Mouse (Mus musculus): Measurements from ENCODE around the gene Pgk1. TPM values are rescaled to one million over a fixed set of nuclear protein-coding genes. Genes with fewer than 3 reads are reported as not detected.

The Pgk1 gene
- 505 and 518 TPM in 2 replicates for polyA plus RNA-seq (2014; fragmentation: Nextera tagmentation; extraction: Ambion mirVana)

GRCm38 (mm10) chrX:106186713-106187649 is at the start of gene Pgk1:
Gene Pgk1, plus strand, starts transcription at chrX:106187100.
- Histone ChIP-seq H3K27me3 (ENCODE audit: control insufficient read depth, insufficient read depth, low read length) (no peaks in the 10 kb centered on the region), H3K27ac (ENCODE audit: low read depth, low read length) (peak within 1 kb of the TSS; percentile 80), H3K36me3 (ENCODE audit: control insufficient read depth, insufficient read depth, low read length) (no peaks in the 10 kb centered on the region), H3K4me1 (replicated peaks; ENCODE audit: control insufficient read depth, insufficient read depth, low read length) (peaks cover 3% of the 10 kb centered on the region; the same call in 1 of the 2 replicates), H3K9ac (ENCODE audit: low read length) (peak within 1 kb of the TSS; percentile 66), H3K4me2 (ENCODE audit: low read depth, low read length, severe bottlenecking) (peak within 1 kb of the TSS; percentile 55), H3K9me3 (ENCODE audit: control insufficient read depth, low read length) (no peaks in the 10 kb centered on the region), H3K4me3 (ENCODE audit: low read depth, low read length) (peak within 1 kb of the TSS; percentile 53)
- peak; percentile 96 for ATAC-seq (replicated peaks; ENCODE audit: low FRiP score)
- peak; percentile 94 for DNase-seq (ENCODE audit: low spot score)
- 20% methylated on average over 46 of the region's 55 CpGs for WGBS

DNA sequence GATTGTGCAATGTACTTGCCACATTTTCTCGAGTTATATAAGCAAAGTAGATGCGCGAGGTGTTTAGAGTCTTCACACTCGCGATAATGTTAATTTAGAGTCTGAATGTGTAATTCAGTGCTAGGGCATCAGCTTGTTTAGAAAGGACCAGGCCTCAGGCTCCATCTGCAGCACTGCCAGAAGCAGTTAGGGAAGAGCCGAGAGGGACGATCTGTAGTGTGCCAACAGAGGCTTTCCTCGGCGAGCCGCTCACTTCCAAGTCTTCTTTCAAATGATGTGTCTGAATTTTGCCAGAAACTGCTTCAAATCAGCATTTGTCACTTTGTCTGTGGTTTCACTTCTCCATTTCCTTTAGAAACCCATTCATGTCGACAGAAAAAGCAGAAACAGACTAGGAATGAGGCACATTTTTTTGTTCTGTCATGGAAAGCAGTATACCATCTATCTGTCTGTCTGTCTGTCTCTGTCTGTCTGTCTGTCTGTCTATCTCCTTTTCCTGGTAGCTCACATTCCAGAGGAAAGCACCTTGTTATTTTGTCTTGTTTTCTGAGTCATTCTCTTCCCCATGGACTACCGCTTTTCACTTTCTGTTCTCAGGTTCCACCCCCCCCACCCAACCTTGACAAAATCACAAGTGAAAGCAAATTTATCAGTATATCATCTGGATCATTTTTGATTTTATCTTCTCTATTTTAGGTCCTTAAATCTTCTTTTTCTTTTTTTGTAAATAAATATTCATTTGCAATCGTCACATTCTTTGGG is 47.4 kb upstream of the Pgk1 start:
- no peak overlapping the region for H3K4me2 ChIP-seq (ENCODE audit: low read depth, low read length, severe bottlenecking)
- no peaks in the 10 kb centered on the region for H3K4me1 ChIP-seq (replicated peaks; ENCODE audit: control insufficient read depth, insufficient read depth, low read length)
- no peak overlapping the region for H3K27ac ChIP-seq (ENCODE audit: low read depth, low read length)
- H3K27me3 ChIP-seq (ENCODE audit: control insufficient read depth, insufficient read depth, low read length), result no peaks in the 10 kb centered on the region
- DNase-seq (ENCODE audit: low spot score) (no peak), ATAC-seq (replicated peaks; ENCODE audit: low FRiP score) (no peak)
- no peaks in the 10 kb centered on the region for H3K36me3 ChIP-seq (ENCODE audit: control insufficient read depth, insufficient read depth, low read length)
- H3K4me3 ChIP-seq (ENCODE audit: low read depth, low read length), result no peak overlapping the region
- WGBS, result 79% methylated on average over 13 of the region's 13 CpGs
- H3K9me3 ChIP-seq (ENCODE audit: control insufficient read depth, low read length), result no peaks in the 10 kb centered on the region
- no peak overlapping the region for H3K9ac ChIP-seq (ENCODE audit: low read length)

DNA sequence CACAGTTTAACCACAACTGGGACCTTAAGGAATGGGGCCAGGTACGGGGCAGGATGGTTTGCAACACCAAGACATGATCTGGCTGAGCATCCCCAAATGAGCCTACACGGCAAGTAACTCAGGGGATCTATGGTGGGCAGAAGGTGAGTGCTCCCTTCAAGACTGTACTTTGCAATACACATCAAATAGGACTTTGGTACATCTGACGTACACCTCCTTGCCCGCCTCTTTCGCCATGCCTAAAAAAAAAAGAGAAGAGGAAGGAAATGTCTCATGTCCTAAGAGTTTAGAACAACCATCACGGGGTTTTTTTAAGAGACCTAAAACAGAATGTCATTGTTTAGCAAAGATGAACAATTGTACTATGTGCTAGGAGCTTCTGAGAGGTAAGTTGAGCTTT is 44.0 kb upstream of the Pgk1 start, which contains the start of gene Tlr13:
Tlr13 (plus strand) TSS at position 269 of the 400 bp plus-strand sequence.
- Histone ChIP-seq H3K27me3 (ENCODE audit: control insufficient read depth, insufficient read depth, low read length) (no peaks in the 10 kb centered on the region), H3K4me2 (ENCODE audit: low read depth, low read length, severe bottlenecking) (no peak within 1 kb of the TSS), H3K9ac (ENCODE audit: low read length) (no peak within 1 kb of the TSS), H3K4me3 (ENCODE audit: low read depth, low read length) (no peak within 1 kb of the TSS), H3K4me1 (replicated peaks; ENCODE audit: control insufficient read depth, insufficient read depth, low read length) (no peaks in the 10 kb centered on the region), H3K27ac (ENCODE audit: low read depth, low read length) (no peak within 1 kb of the TSS), H3K36me3 (ENCODE audit: control insufficient read depth, insufficient read depth, low read length) (no peaks in the 10 kb centered on the region), H3K9me3 (ENCODE audit: control insufficient read depth, low read length) (no peaks in the 10 kb centered on the region)
- ATAC-seq (replicated peaks; ENCODE audit: low FRiP score) (no peak), DNase-seq (ENCODE audit: low spot score) (no peak)
- WGBS, result 91% methylated on average over 6 of the region's 6 CpGs

DNA sequence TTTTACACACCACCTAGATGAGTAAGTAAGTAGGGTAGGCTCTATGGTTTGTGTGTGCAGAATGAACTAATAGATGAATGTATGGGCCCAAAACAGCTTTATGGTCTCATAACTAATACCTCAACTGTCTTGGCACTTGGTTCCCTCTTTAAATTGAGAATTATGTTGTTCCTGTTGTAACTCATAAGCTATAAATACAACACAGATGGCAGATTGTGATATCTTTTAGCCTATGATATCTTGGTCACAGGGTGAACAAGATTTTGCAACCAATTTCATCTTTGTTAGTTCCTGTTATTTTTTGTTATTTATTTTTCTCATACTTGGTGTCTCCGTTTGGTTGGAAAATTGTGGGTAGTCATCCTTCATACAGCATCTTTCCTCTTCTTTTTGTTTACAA is 38.7 kb upstream of the Pgk1 start:
- Histone ChIP-seq H3K9me3 (ENCODE audit: control insufficient read depth, low read length) (no peaks in the 10 kb centered on the region), H3K27me3 (ENCODE audit: control insufficient read depth, insufficient read depth, low read length) (no peaks in the 10 kb centered on the region), H3K4me2 (ENCODE audit: low read depth, low read length, severe bottlenecking) (no peak overlapping the region), H3K4me1 (replicated peaks; ENCODE audit: control insufficient read depth, insufficient read depth, low read length) (no peaks in the 10 kb centered on the region), H3K4me3 (ENCODE audit: low read depth, low read length) (no peak overlapping the region), H3K9ac (ENCODE audit: low read length) (no peak overlapping the region), H3K36me3 (ENCODE audit: control insufficient read depth, insufficient read depth, low read length) (no peaks in the 10 kb centered on the region), H3K27ac (ENCODE audit: low read depth, low read length) (no peak overlapping the region)
- no peak for ATAC-seq (replicated peaks; ENCODE audit: low FRiP score)
- 92% methylated on average over 1 of the region's 1 CpGs for WGBS
- no peak for DNase-seq (ENCODE audit: low spot score)

GRCm38 (mm10) chrX:106149460-106149859 is 37.4 kb upstream of the Pgk1 start:
- ATAC-seq (replicated peaks; ENCODE audit: low FRiP score), result no peak
- DNase-seq (ENCODE audit: low spot score), result no peak
- WGBS, result 87% methylated on average over 3 of the region's 3 CpGs

DNA sequence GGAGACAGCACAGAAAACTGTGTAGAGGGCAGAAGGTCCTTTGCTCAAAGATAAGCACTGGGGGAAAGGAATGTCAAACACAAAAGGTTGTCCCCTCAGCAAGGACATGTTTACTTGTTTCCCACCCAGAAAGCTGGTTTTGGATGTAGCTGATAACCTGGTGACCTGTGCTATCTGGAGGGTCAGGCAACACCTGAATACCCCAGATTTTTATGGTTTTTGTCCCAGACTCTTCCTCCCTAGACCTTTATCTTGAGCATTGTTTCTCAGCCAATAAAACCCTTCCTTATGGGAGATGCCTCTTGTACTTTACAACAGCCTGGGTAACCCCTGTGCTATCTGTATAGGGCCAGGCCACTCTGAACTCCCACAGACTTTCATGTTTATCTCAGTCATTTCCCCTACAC is 32.7 kb upstream of the Pgk1 start:
- Histone ChIP-seq H3K4me1 (replicated peaks; ENCODE audit: control insufficient read depth, insufficient read depth, low read length) (no peaks in the 10 kb centered on the region), H3K9me3 (ENCODE audit: control insufficient read depth, low read length) (no peaks in the 10 kb centered on the region), H3K36me3 (ENCODE audit: control insufficient read depth, insufficient read depth, low read length) (no peaks in the 10 kb centered on the region), H3K4me2 (ENCODE audit: low read depth, low read length, severe bottlenecking) (no peak overlapping the region), H3K9ac (ENCODE audit: low read length) (no peak overlapping the region), H3K27me3 (ENCODE audit: control insufficient read depth, insufficient read depth, low read length) (no peaks in the 10 kb centered on the region; the same call in 1 of the 2 replicates), H3K4me3 (ENCODE audit: low read depth, low read length) (no peak overlapping the region), H3K27ac (ENCODE audit: low read depth, low read length) (no peak overlapping the region)
- ATAC-seq (replicated peaks; ENCODE audit: low FRiP score) (no peak), DNase-seq (ENCODE audit: low spot score) (no peak)

More at GRCm38 (mm10) chrX:106149460-106149859, 37.4 kb upstream of the Pgk1 start:
- Histone ChIP-seq H3K9ac (ENCODE audit: low read length) (no peak overlapping the region), H3K27ac (ENCODE audit: low read depth, low read length) (no peak overlapping the region), H3K9me3 (ENCODE audit: control insufficient read depth, low read length) (no peaks in the 10 kb centered on the region), H3K27me3 (ENCODE audit: control insufficient read depth, insufficient read depth, low read length) (no peaks in the 10 kb centered on the region; the same call in 1 of the 2 replicates), H3K36me3 (ENCODE audit: control insufficient read depth, insufficient read depth, low read length) (no peaks in the 10 kb centered on the region), H3K4me3 (ENCODE audit: low read depth, low read length) (no peak overlapping the region), H3K4me1 (replicated peaks; ENCODE audit: control insufficient read depth, insufficient read depth, low read length) (no peaks in the 10 kb centered on the region), H3K4me2 (ENCODE audit: low read depth, low read length, severe bottlenecking) (no peak overlapping the region)

GRCm38 (mm10) chrX:106155892-106156291 is 31.0 kb upstream of the Pgk1 start:
- no peaks in the 10 kb centered on the region for H3K9me3 ChIP-seq (ENCODE audit: control insufficient read depth, low read length)
- 81% methylated on average over 4 of the region's 4 CpGs for WGBS
- DNase-seq (ENCODE audit: low spot score) (no peak), ATAC-seq (replicated peaks; ENCODE audit: low FRiP score) (no peak)
- no peak overlapping the region for H3K4me3 ChIP-seq (ENCODE audit: low read depth, low read length)
- H3K36me3 ChIP-seq (ENCODE audit: control insufficient read depth, insufficient read depth, low read length), result no peaks in the 10 kb centered on the region
- no peak overlapping the region for H3K4me2 ChIP-seq (ENCODE audit: low read depth, low read length, severe bottlenecking)
- H3K9ac ChIP-seq (ENCODE audit: low read length), result no peak overlapping the region
- H3K27me3 ChIP-seq (ENCODE audit: control insufficient read depth, insufficient read depth, low read length), result no peaks in the 10 kb centered on the region; the same call in 1 of the 2 replicates
- no peaks in the 10 kb centered on the region for H3K4me1 ChIP-seq (replicated peaks; ENCODE audit: control insufficient read depth, insufficient read depth, low read length)
- H3K27ac ChIP-seq (ENCODE audit: low read depth, low read length), result no peak overlapping the region

DNA sequence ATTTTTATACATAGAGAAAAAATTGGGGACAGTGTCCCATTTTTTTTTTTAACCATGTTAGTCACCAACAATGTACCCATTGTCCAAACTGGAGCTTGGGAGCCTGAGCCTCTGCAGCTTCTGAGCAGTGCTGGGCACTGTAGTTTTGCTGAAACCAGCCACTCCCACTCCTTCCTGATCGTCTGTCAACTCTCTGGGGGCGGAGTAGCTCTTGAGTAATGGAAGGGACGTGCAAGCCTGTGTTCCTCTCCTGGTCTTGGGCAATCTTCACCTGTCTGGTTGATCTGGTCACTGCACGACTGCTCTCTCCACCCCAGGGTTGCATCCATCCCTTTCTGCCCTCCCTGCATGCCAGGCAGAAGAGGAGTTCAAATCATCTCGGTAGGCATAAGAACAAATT is 22.9 kb upstream of the Pgk1 start:
- Histone ChIP-seq H3K27me3 (ENCODE audit: control insufficient read depth, insufficient read depth, low read length) (no peaks in the 10 kb centered on the region), H3K27ac (ENCODE audit: low read depth, low read length) (no peak overlapping the region), H3K4me1 (replicated peaks; ENCODE audit: control insufficient read depth, insufficient read depth, low read length) (no peaks in the 10 kb centered on the region), H3K36me3 (ENCODE audit: control insufficient read depth, insufficient read depth, low read length) (no peaks in the 10 kb centered on the region), H3K4me2 (ENCODE audit: low read depth, low read length, severe bottlenecking) (no peak overlapping the region), H3K9me3 (ENCODE audit: control insufficient read depth, low read length) (no peaks in the 10 kb centered on the region), H3K4me3 (ENCODE audit: low read depth, low read length) (no peak overlapping the region), H3K9ac (ENCODE audit: low read length) (no peak overlapping the region)
- DNase-seq (ENCODE audit: low spot score) (no peak), ATAC-seq (replicated peaks; ENCODE audit: low FRiP score) (no peak)
- 64% methylated on average over 5 of the region's 5 CpGs for WGBS

Measured in forebrain, embryonic 11.5 days (tissue).